Mouse (Mus musculus) lung, postnatal 10 days (tissue): Measurements from ENCODE around the gene Tmem121.
"Not testable (repeated sequence)": the region's sequence is repeated elsewhere in the genome, so short reads cannot be mapped to it uniquely, and the experiment has no call there.

ENCODE experiments used
- DNase-seq: peaks from one replicate; pipeline ENCODE4 v3.0.0; 2021

The Tmem121 gene

DNA sequence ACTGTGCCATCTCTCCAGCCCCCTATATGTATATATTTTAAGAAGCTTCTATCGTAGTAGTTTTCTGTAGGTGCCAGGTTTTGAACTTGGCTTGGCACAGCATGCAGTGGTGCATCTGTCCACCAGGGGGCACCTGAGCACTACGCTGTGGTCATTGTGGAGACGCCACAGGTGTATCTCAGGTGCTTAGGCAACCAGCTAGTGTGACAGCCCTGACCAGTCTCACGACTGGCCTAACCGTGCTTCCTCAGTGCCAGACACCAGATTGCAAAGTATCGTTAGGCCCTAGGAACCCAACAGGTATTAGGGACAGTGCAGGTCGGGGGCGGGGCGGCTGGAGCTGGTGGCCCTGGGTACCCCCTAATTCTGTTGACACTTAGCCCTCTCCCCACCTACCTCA lies 35.6 kb downstream of the Tmem121 start:
- DNase-seq: peak; percentile 35

GRCm38 (mm10) chr12:113222121-113222636 lies 36.4 kb downstream of the Tmem121 start:
- peak; percentile 94 for DNase-seq

DNA sequence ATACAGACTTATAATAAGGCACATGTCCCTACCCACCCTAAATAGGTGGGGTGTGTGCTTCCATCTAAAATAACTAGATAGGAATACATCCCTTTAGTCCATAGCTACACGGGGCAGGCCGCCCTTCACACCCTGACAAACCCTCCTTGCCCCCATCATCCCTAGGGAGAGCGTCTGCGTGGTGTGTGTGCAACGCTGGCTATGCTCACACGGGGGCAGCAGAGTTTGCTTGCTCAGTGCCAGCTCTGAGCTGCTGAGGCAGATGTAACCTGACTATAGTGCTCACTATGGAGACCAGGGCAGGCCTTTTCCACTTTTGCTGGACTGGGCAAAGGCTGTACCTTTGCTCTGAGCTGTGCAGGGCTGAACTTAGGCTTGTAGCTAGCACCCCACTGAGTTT lies 37.0 kb downstream of the Tmem121 start:
- peak; percentile 68 for DNase-seq

- peak; percentile 28 for DNase-seq
Measured at GRCm38 (mm10) chr12:113224206-113224605, 38.5 kb downstream of the Tmem121 start.

DNA sequence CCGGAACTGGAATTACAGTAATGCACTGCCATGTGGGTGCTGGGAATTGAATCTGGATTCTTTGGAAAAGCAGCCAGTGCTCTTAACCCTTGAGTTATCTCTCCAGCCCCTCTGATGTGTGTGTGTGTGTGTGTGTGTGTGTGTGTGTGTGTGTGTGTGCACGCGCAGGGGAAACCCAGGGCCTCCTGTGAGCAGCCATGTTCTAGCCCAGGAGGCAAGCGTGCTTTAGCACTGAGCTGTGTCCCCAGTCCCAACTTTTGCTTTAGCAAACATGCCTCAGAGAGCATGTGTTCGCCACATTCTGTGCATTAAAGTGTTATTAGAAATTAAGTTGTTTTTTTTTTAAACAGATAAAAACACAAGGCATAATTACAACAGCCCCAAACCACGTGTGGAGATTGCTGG lies 39.0 kb downstream of the Tmem121 start:
- DNase-seq: no peak

DNA sequence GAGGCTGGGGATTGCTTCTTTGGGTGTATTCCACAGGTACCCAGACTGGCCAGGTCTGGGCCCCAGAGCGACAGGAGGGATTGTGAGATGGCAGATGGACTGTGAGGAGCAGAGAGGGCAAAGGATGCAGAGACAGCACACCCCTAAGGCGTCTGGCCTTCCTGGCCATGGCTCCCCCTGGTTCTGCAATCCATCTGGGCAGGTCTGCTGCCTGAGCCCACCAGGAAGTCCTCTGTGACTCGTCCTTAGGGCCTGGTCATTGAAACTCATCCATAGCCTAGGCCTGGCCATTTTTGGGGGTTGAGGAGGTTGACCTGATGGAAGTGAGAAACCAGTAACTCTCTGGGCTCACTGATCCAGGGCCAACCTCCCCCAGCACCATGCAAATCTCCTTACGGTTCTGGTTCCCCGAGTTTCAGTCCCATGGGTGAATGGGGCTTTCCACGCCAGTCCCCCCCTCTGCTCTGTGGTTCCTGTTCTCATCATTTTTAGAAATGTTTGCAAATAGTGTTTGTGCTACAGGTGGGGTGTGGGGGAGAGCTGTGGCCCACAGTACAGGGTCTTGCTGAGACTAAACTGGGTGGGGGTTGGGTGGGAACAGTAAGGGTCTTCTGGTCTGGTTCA lies 42.4 kb downstream of the Tmem121 start:
- DNase-seq: no peak

- DNase-seq: no peak
Measured at GRCm38 (mm10) chr12:113230741-113231140, 45.0 kb downstream of the Tmem121 start.

GRCm38 (mm10) chr12:113231551-113232263 lies 46.0 kb downstream of the Tmem121 start:
- not testable (repeated sequence) for DNase-seq

DNA sequence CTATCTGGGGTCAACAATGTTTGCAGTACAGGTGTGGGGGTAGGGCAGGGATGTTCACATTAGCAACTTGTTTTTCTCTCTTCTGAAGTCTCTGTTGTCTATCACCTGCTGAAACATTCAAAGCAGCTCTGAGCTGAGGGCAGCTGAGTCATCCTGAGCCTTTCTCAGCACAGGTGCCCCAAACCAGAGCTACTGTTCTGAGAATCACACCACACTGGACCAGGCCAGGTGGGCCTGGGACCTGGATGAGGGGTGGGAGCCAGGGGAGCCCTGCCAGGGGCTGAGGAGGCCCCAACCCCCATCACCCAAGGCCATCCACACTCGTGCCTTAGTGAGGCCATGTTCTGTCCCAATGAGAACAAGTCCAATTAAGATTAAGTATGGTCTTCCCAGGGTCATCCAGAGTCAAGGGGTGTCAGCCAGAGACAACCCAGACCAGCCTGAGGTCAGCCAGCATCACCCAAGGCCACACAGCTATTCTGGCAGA lies 46.6 kb downstream of the Tmem121 start:
- not testable (repeated sequence) for DNase-seq
